Mouse (Mus musculus): ENCODE measurements around the gene Usp30.

DNA sequence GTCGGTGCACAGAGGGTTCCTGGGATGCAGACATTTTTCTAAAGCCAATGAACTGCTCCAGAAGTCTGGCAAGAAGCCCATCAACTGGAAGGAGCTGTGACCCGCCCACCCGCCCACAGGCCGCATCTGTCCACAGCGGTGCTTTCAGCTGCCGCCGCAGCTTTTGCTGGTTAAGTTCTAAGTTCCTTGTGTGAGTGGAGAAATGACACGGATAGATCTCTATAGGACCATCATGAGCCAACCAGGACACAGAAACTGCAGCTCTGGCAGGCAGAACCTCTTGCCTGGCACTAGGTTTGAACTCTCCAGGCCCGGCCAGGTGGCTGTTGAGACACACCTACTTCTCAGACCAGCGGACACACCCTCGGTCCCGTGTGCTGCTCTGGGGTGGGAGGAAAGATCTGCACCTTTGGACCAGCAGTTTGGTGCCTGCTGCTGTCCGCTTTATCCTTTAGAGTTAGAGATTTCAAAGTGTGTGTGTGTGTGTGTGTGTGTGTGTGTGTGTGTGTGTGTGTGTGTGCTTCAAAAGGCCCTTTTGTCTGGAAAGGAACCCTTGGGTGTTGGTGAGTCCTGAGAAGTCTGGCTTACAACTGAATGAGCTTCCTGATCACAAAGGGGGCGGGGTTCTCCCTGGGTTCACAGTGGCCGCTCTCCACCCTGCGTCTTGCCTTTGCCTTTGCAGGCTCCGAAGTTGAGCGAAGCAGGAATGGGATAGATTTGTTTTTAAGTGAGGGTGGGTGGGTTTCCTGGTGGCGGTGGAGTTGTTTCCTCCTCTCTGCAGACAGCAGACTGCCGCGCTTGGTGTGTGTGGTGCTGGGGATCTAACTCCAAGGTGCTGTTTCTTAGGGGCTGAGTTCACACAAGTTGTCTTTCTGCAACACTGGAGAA, 73.3 kb downstream of the Usp30 start:
- no peak for TF ChIP-seq CTCF (IDR thresholded peaks at IDR 0.05; ENCODE audit: extremely low read depth, insufficient read depth, low read length)
- TF ChIP-seq POLR2A (IDR thresholded peaks at IDR 0.05; ENCODE audit: extremely low read depth, insufficient read depth, low read length): no peak
